Mouse (Mus musculus) yolk sac, embryonic 10.5 days (tissue): Measurements from ENCODE around the gene Kcnip1.

Experiments
- DNase-seq: peaks from one replicate; pipeline ENCODE4 v3.0.0-alpha.2; 2017; ENCODE audit warnings: low spot score

The Kcnip1 gene

DNA sequence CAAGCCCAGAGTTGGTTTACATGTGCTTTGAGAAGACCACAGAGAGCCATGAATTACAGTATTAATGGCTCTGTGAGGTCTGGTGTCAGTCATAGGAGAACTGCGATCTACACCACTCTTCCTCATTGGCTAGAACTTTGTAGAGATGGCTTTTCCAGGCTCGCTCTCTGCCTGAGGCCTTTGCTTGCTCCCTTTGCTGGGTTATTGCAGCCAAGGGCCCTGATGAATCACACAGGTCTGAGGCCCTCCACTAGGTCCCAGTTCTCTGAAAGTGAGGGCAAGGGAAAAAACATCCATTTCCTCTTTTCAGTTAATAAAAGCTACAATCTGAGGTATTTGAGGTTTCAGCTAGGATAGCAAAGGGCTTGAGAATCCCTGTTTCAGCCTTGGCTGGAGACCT lies 329.4 kb downstream of the Kcnip1 start:
- DNase-seq, result no peak

DNA sequence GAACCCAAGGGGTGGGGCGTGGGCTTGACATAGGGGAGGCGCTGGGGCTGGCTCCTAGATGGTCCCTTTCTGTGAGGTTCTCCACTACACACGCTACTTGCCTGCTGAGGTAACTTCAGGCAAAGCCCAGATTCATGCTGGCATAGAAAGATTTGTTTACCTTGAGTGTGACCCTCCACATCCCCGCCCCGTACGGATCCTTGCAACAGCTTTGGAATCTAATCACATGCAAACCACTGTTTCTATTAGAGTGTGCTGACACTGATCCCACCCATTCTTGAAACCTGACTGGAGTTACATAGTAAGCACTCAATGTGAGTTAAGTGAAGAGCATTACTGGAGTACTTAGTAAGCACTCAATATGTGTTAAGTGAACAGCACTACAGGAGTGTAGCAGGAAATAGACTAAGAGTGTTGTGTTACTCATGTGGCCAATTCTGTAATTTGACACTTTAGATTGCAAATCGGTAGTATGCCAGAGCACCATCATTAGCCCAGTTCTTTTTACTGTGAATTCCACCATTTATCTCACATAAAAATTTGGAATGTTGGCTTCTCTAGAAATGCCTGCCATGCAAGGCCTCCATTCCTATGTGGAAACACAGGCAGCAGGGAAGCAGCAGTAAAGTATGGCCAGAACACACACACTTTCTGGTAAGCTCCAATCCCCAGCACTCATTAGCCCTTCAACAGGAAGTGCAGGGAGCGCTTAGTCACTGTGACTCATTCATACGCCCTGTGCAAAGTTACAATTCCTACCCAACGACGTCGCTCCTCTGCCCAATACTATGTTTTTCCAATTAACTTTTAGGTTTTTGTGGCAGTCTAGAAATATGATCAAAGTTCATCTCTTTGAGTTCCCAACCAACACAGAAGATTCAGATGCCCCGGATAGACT lies 332.7 kb downstream of the Kcnip1 start:
- no peak for DNase-seq

GRCm38 (mm10) chr11:33655861-33656593 lies 336.9 kb downstream of the Kcnip1 start:
- DNase-seq, result no peak

DNA sequence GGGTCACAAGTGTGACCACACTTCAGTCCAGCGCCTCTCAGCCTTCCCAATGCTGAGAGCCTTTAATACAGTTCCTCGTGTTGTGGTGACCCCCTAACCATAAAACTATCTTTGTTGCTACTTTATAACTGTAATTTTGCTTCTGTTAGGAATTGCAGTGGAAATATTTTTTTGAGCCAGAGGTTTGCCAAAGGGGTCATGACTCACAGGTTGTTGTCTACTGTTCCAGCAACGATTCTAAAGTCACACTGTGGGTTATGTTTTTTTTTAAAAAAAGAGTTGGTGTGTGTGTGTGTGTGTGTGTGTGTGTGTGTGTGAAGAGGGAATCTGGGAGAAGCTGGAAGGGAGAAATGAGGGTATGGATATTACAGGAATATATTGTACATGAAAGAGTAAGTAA lies 337.7 kb downstream of the Kcnip1 start:
- no peak for DNase-seq

- DNase-seq, result no peak
Measured at GRCm38 (mm10) chr11:33654485-33654884, 338.5 kb downstream of the Kcnip1 start.

GRCm38 (mm10) chr11:33649358-33649757 lies 343.6 kb downstream of the Kcnip1 start:
- DNase-seq, result no peak

DNA sequence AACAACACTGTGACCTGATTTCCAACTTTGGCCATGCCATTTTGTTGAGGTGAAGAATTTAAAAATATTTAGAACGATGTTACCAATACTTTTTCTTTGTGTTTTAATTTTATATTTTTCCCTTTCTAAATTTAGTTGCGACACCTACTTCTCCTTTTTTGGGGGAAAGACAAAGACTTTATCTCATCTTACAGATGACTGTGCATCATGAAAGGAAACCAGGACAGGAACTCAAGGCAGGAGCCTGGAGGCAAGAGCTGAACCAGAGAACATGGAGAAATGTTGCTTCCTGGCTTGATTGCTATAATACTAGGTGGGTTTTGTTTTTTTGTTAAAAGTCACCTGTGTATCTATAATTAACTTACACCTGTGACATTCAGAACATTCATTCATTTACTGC lies 355.8 kb downstream of the Kcnip1 start:
- no peak for DNase-seq

GRCm38 (mm10) chr11:33627136-33627742 lies 365.7 kb downstream of the Kcnip1 start:
- no peak for DNase-seq

- peak; percentile 56 for DNase-seq
Measured at GRCm38 (mm10) chr11:33614218-33614617, 378.7 kb downstream of the Kcnip1 start.

DNA sequence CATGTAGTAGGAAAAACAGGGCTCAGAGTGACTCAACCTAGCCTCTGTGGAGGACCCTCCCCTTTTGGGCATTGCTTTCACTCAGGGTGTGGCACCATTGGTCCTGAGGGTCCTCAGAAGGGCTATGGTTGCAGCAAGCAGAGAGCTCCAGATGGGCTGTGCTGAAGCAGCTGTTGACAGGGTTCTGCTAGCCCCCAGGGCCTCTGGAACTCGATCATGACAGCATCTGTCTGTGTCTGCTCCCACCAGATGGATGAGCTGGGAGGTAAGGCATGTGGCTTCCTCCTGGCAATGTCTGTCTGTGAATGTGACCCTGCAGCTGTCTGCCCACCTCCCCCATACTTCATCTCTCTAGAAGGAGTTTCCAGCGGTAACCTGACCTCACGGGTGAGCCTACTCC lies 385.2 kb downstream of the Kcnip1 start:
- DNase-seq, result peak; percentile 50

- DNase-seq, result no peak
Measured at GRCm38 (mm10) chr11:33603174-33603573, 389.8 kb downstream of the Kcnip1 start.

DNA sequence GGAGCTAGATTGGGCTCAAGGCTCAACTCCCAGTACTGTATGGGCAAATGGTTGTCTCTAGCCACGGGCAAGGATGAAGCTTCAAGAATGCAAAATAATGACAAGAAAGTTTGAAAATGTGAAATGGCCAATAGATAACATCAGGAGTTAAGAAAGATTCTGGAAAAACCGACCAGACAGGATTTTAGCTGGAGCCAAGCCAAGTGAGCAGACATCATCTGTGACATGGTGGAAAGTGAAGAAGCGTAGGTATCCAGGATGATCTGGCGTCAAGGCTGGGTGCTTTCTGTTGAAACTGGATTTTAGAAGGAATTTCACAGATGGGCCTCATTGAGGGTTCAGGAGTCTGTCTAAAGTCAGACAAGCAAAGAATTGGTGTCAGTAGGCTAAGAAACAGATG lies 394.0 kb downstream of the Kcnip1 start, which contains the start of gene D130052B06Rik:
Gene D130052B06Rik, plus strand, starts transcription at position 317 of the 400 bp plus-strand sequence.
- no peak for DNase-seq

DNA sequence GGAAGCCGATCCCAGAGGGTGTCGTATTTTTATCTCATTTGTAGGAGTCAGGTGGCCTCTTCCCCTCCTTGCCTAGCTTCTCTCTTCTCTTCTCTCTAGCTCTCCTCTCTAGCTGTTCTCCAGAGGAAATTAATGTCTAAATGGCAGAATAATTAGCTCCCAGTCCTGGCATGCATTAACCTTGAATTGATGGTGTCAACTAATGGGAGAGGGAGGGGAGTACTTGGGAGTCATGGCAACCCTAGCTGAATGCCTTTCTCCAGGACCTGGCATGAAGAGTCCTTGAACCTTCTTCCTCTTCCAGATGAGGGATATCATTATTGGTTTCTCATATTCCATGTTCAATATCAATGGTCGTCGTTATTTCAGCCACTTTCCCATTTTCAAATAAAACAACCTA lies 396.3 kb downstream of the Kcnip1 start:
- DNase-seq, result no peak

DNA sequence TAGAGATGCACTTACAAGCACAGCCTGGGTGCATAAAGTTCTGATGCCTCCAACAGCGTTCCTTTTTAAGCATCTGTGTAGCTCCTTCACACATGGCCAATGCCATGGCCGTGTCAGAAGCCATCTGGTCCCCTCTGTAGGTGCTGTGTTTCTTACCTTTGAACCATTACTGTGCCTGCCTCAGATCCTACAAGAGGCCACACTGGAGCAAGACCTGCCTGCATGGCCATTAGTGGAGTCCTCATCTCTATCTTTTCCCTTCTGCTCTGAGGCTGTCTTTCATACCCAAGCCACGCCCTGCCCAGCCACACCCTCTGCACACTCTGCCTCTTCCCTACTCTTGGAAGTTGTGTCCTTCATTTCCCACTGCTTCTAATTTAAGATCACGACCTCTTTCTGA lies 400.1 kb downstream of the Kcnip1 start:
- DNase-seq, result no peak

DNA sequence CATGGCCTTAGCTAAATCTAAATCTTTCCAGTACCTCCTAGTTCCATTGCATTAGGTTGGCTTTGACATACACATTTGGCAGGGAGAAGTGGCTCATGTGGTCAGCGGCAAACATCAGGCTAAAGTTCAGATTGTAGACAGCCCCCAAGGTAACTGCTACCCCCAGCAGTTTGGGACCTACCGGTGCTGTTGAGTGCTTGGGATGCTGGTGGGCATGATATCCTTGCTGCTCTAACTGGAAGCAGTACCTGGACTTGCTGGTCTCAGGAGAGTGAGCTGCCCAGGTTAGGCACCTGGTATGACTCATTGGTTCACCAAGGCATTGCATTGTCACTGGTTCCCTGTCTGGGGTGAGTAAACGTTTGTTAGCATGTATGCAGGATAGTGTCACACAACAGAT lies 402.2 kb downstream of the Kcnip1 start:
- no peak for DNase-seq

GRCm38 (mm10) chr11:33586614-33587013 lies 406.3 kb downstream of the Kcnip1 start:
- no peak for DNase-seq

DNA sequence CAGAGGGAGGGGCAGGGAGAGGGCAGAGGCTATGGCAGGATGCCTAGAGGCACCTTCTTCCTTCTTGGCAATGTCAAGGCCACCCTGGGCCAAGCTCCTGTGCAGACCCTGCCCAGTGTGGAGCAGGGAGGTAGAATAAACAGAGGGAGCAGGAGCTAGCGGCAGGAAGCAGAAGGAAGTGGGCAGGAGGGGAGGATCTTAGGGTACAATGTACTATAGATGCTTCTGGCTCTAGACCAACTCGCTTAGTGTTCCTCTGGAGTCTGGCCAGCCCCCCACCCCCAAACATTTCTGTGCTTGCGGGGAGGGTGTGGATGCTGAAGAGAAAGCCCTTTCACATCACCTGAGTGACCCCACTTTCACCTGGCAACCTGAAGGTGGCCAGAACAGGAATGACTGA lies 413.3 kb downstream of the Kcnip1 start:
- DNase-seq, result no peak
